Mouse (Mus musculus) kidney, adult 2 months (tissue): Measurements from ENCODE around the gene Mccc2. TPM values are rescaled to one million over a fixed set of nuclear protein-coding genes. Genes with fewer than 3 reads are reported as not detected.
"Not testable (repeated sequence)": the region's sequence is repeated elsewhere in the genome, so short reads cannot be mapped to it uniquely, and the experiment has no call there.

ENCODE experiments used
- DNase-seq: peaks from one replicate; pipeline ENCODE4 v3.0.0; 2021
- H3K27ac ChIP-seq: fragments of 200-500 bp; 2 replicates; pipeline ENCODE4 v1.5.1; 2012; ENCODE audit warnings: low read depth, low read length, control low read depth, inconsistent platforms; ENCODE audit not compliant: insufficient read depth
- H3K27me3 ChIP-seq: fragments of 200-500 bp; replicated peaks from 2 replicates; pipeline ENCODE4 v1.6.1; 2012; ENCODE audit warnings: mild to moderate bottlenecking, moderate library complexity, low read length, inconsistent platforms; ENCODE audit not compliant: control insufficient read depth, insufficient read depth
- H3K36me3 ChIP-seq: fragments of 200-500 bp; 2 replicates; pipeline ENCODE4 v1.6.1; 2012; ENCODE audit warnings: mild to moderate bottlenecking, moderate library complexity, low read length, inconsistent platforms; ENCODE audit not compliant: control insufficient read depth, insufficient read depth
- H3K4me1 ChIP-seq: fragments of 200-500 bp; 2 replicates; pipeline ENCODE4 v1.6.1; 2011; ENCODE audit warnings: low read length; ENCODE audit not compliant: control insufficient read depth, insufficient read depth
- H3K4me3 ChIP-seq: fragments of 200-500 bp; 2 replicates; pipeline ENCODE4 v1.5.1; 2011; ENCODE audit warnings: mild to moderate bottlenecking, low read depth, low read length, control low read depth; ENCODE audit not compliant: insufficient read depth
- CTCF ChIP-seq: fragments of 200-500 bp; conservative IDR thresholded peaks from 2 replicates; pipeline ENCODE4 v1.5.1; 2011; ENCODE audit warnings: low read depth, mild to moderate bottlenecking, control low read depth, low read length, moderate library complexity, mixed read lengths; ENCODE audit not compliant: insufficient read depth, insufficient read length
- POLR2A ChIP-seq: fragments of 200-500 bp; IDR thresholded peaks from one replicate; pipeline ENCODE4 v1.6.1; 2011; ENCODE audit warnings: low read depth, low read length, control low read depth
- WGBS: fragments of 180-500 bp; shearing (Covaris S2); methylation state at CpG from one replicate; pipeline ENCODE4 v1.1.7; 2018; 5-methylcytosine and 5-hydroxymethylcytosine counted together
- polyA plus RNA-seq: library from polyadenylated mRNA; depleted of rRNA; stranded (reverse); fragments of >200 nt; gene quantifications from 2 replicates; pipeline ENCODE4 v1.2.3, GENCODE M21; 2012; rRNA removed

The Mccc2 gene
- 73.5 and 79.5 TPM in 2 replicates for polyA plus RNA-seq

- DNase-seq = peak; percentile 94
- WGBS = 3% methylated on average over 47 of the region's 47 CpGs
Measured at GRCm38 (mm10) chr13:100014906-100015895, at the start of gene Mccc2. Mccc2 (minus strand) TSS chr13:100015639.

DNA sequence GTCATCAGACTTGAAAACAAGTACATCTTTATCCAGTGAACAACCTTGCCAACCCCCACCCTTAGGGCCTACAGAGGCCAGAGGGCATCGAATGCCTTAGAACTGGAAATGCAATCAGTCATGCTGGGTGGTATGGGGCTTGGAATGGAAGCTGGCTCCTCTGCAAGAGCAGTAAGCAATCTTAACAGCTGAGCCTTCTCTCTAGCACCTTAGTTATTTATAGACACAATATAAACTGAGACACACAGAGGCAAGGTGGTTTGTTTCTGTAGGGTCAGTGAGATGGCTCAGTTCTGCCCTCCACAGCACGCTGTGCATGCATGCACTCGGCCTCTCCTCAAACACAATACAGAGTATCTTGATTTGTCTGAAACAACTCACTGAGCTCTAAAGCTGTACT, 48.5 kb upstream of the Mccc2 start:
- Histone ChIP-seq H3K4me3 (no peak overlapping the region), H3K36me3 (peaks cover 6% of the 10 kb centered on the region), H3K27ac (no peak overlapping the region), H3K4me1 (no peaks in the 10 kb centered on the region), H3K27me3 (no peaks in the 10 kb centered on the region)
- WGBS = 90% methylated on average over 3 of the region's 3 CpGs
- no peak for TF ChIP-seq CTCF
- no peak for TF ChIP-seq POLR2A
- DNase-seq = no peak

More at GRCm38 (mm10) chr13:100014906-100015895, at the start of gene Mccc2:
- peak within 1 kb of the TSS; percentile 60 for H3K27ac ChIP-seq
- H3K4me1 ChIP-seq = peaks cover 5% of the 10 kb centered on the region; the same call in 1 of the 2 replicates
- H3K27me3 ChIP-seq = no peaks in the 10 kb centered on the region
- no peak for TF ChIP-seq CTCF
- peak; percentile 78 for TF ChIP-seq POLR2A
- H3K4me3 ChIP-seq = peak within 1 kb of the TSS; percentile 71
- H3K36me3 ChIP-seq = no peaks in the 10 kb centered on the region

GRCm38 (mm10) chr13:100057738-100058137, 42.3 kb upstream of the Mccc2 start:
- H3K27me3 ChIP-seq, H3K27ac ChIP-seq, H3K4me1 ChIP-seq, H3K4me3 ChIP-seq, H3K36me3 ChIP-seq, DNase-seq: not testable (repeated sequence)
- 92% methylated on average over 8 of the region's 8 CpGs for WGBS

DNA sequence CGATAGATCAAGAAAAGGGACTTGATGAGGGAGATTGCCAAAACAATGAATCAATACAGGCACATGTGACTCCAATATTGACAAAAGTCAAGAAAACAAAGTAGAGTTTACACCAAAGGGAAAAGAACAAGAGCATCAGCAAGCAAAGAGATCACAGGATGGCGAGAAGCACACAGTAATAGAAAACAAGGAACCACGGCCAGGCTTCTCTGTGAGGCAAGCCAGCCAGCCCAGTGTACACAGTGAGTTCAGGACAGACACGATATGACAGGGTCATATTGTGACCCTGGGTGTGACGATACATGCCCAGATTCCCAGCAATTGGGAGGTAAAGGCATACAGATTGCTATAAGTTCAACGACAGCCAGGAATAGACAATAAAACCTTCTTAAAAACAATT, 10.6 kb upstream of the Mccc2 start:
- no peak for TF ChIP-seq POLR2A
- TF ChIP-seq CTCF = no peak
- H3K4me3 ChIP-seq = no peak overlapping the region
- WGBS = 93% methylated on average over 6 of the region's 6 CpGs
- H3K27ac ChIP-seq = no peak overlapping the region
- peaks cover 10% of the 10 kb centered on the region for H3K36me3 ChIP-seq
- H3K4me1 ChIP-seq = no peaks in the 10 kb centered on the region
- no peaks in the 10 kb centered on the region for H3K27me3 ChIP-seq
- no peak for DNase-seq

DNA sequence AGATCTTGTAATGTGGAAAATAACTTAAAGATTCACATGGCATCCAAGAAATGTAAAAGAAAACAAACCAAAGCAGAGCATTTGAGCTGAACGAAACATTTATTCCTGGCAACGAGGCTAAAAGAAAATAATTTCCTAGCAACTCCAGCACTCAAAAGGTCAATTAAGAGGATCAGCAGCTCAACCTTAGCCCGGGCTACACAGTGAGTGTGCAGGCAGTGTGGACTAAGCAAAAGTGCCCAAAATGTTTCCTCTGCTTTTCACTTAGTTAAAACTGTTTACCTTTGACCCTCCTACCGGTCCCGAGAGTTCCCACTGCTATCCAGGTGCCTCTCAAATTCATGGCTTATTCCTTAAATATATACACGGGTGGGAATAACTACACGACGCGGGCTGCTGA, 1.5 kb upstream of the Mccc2 start:
- Histone ChIP-seq H3K4me1 (peaks cover 5% of the 10 kb centered on the region; the same call in 1 of the 2 replicates), H3K27me3 (no peaks in the 10 kb centered on the region), H3K36me3 (peaks cover 3% of the 10 kb centered on the region; the same call in 1 of the 2 replicates), H3K4me3 (no peak overlapping the region), H3K27ac (0 out of 2 replicates have a peak overlapping the region, but pooled peaks have one; percentile 39)
- TF ChIP-seq POLR2A (no peak), CTCF (no peak)
- 57% methylated on average over 9 of the region's 9 CpGs for WGBS
- DNase-seq = peak; percentile 54

- WGBS = 5% methylated on average over 8 of the region's 8 CpGs
- Histone ChIP-seq H3K27me3 (no peaks in the 10 kb centered on the region), H3K4me3 (peak overlapping the region; percentile 71), H3K27ac (no peak overlapping the region), H3K4me1 (peaks cover 5% of the 10 kb centered on the region; the same call in 1 of the 2 replicates), H3K36me3 (peaks cover 1% of the 10 kb centered on the region; the same call in 1 of the 2 replicates)
- DNase-seq = no peak
- TF ChIP-seq CTCF = no peak
- TF ChIP-seq POLR2A = no peak
Measured at GRCm38 (mm10) chr13:100015937-100016336, 498 bp upstream of the Mccc2 start.

DNA sequence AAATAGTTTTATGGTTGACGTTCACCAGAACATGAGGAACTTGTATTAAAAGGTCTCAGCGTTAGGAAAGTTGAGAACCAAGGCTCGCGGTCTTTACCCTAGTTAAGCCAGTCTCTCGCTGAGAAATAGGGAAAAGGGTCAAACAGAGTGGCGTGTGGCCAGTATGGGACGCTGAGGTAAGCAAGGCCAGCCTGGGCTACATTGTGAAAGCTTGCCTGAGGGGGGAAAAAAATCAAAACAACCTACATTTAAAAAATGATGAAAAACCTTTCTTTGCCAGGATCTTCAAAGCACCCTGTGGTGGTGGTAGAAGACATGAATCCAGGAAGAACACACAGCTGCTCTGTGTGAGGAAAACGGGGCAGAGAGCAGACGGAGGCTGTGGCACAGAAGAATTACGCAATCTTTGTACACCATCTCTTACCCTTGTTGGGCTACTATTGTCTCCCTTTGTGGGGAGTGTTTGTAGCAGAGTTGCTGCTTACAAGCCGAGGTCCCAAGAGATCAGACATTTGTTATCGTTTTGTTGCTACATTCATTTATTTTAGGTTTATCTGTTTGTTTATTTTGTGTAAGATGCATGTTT, 9.4 kb downstream of the Mccc2 start:
- 82% methylated on average over 12 of the region's 12 CpGs for WGBS
- Histone ChIP-seq H3K4me3 (no peak overlapping the region), H3K27me3 (no peaks in the 10 kb centered on the region), H3K4me1 (no peaks in the 10 kb centered on the region), H3K36me3 (no peaks in the 10 kb centered on the region), H3K27ac (no peak overlapping the region)
- TF ChIP-seq POLR2A = no peak
- no peak for TF ChIP-seq CTCF
- DNase-seq = no peak
